Mouse (Mus musculus) limb, embryonic 12.5 days (tissue): ENCODE data around the gene Zpbp2. TPM values are rescaled to one million over a fixed set of nuclear protein-coding genes. Genes with fewer than 3 reads are reported as not detected.

ENCODE experiments used
- ATAC-seq: fragments of 200-750 bp; cut with Nextera tagmentation; 2 replicates; pipeline ENCODE4 v1.8.0; 2017; ENCODE audit warnings: low read depth, moderate TSS enrichment; ENCODE audit not compliant: insufficient number of reproducible peaks, insufficient read depth, low FRiP score, low TSS enrichment
- H3K27ac ChIP-seq: fragments of 300-500 bp; sonication (generic); 2 replicates; pipeline ENCODE4 v1.5.1; 2016; ENCODE audit warnings: mild to moderate bottlenecking, moderate library complexity
- H3K27me3 ChIP-seq: fragments of 300-500 bp; sonication (generic); 2 replicates; pipeline ENCODE4 v1.6.1; 2016; ENCODE audit warnings: mild to moderate bottlenecking, moderate library complexity
- H3K36me3 ChIP-seq: fragments of 300-500 bp; sonication (generic); 2 replicates; pipeline ENCODE4 v1.6.1; 2016; ENCODE audit warnings: mild to moderate bottlenecking, moderate library complexity
- H3K4me1 ChIP-seq: fragments of 300-500 bp; sonication (generic); replicated peaks from 2 replicates; pipeline ENCODE4 v1.6.1; 2016
- H3K4me2 ChIP-seq: fragments of 300-500 bp; sonication (generic); 2 replicates; pipeline ENCODE4 v1.6.1; 2016; ENCODE audit warnings: mild to moderate bottlenecking, moderate library complexity
- H3K4me3 ChIP-seq: fragments of 300-500 bp; sonication (generic); replicated peaks from 2 replicates; pipeline ENCODE4 v1.5.1; 2016; ENCODE audit warnings: mild to moderate bottlenecking
- H3K9ac ChIP-seq: fragments of 300-500 bp; sonication (generic); replicated peaks from 2 replicates; pipeline ENCODE4 v1.6.1; 2016; ENCODE audit warnings: mild to moderate bottlenecking, moderate library complexity
- H3K9me3 ChIP-seq: fragments of 300-500 bp; sonication (generic); 2 replicates; pipeline ENCODE4 v1.6.1; 2016; ENCODE audit warnings: mild to moderate bottlenecking, moderate library complexity
- WGBS: fragments of 180-500 bp; shearing (Covaris S2); methylation state at CpG from one replicate; pipeline ENCODE4 v1.1.7; 2016; 5-methylcytosine and 5-hydroxymethylcytosine counted together
- polyA plus RNA-seq: library from polyadenylated mRNA; unstranded; fragments of >200 nt; fragmentation: Nextera tagmentation; extraction: Ambion mirVana; gene quantifications from 2 replicates; pipeline ENCODE4 v1.2.1, GENCODE M21; 2016

Gene Zpbp2
- polyA plus RNA-seq, 1 experiment from 2014 or later: not detected

DNA sequence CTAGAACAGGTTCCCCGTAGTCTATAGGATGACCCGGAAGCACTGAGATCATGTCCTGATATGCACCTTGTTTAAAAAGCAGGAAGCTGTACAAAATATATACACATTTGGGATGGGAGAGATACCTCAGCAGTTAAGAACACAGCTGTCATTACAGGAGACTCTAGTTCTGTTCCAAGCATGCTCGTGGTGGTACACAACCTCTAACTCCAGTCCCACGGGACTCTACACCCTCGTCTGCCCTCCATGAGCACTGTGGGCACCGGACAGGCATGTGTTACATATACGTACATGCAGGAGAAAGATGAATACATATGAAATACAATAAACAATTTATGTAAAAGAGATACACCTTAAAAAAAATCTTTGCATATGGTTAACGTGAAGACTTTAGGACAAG is 8.3 kb upstream of the Zpbp2 start:
- peaks cover 8% of the 10 kb centered on the region for H3K4me1 ChIP-seq
- peaks cover 48% of the 10 kb centered on the region for H3K27me3 ChIP-seq
- H3K27ac ChIP-seq: no peak overlapping the region
- 71% methylated on average over 8 of the region's 8 CpGs for WGBS
- H3K4me3 ChIP-seq: no peak overlapping the region
- H3K9me3 ChIP-seq: no peaks in the 10 kb centered on the region; the same call in 1 of the 2 replicates
- H3K9ac ChIP-seq: no peak overlapping the region
- no peak overlapping the region for H3K4me2 ChIP-seq
- H3K36me3 ChIP-seq: no peaks in the 10 kb centered on the region
- ATAC-seq: no peak

DNA sequence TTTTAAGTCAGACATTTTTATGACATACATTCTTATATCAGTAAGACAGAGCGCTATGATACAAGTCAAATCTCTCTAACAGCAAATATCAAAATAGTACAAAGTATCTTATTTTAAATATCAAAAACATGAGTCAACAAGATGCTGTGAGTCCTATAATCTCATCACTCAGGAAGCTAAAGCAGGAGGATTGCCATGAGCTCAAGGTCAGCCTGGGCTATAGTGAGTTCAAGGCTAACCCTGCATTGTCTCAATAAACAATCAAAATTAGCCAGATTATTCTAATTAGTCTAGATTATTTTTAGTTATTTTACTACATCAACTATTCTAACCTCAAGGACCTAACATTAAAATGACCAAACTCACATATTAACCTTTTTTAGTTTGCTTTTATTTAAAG is 7.5 kb upstream of the Zpbp2 start:
- Histone ChIP-seq H3K36me3 (no peaks in the 10 kb centered on the region), H3K4me3 (no peak overlapping the region), H3K9ac (no peak overlapping the region), H3K4me1 (peaks cover 8% of the 10 kb centered on the region), H3K9me3 (no peaks in the 10 kb centered on the region; the same call in 1 of the 2 replicates), H3K4me2 (no peak overlapping the region), H3K27ac (no peak overlapping the region), H3K27me3 (peaks cover 57% of the 10 kb centered on the region)
- no peak for ATAC-seq
- 84% methylated on average over 1 of the region's 1 CpGs for WGBS

DNA sequence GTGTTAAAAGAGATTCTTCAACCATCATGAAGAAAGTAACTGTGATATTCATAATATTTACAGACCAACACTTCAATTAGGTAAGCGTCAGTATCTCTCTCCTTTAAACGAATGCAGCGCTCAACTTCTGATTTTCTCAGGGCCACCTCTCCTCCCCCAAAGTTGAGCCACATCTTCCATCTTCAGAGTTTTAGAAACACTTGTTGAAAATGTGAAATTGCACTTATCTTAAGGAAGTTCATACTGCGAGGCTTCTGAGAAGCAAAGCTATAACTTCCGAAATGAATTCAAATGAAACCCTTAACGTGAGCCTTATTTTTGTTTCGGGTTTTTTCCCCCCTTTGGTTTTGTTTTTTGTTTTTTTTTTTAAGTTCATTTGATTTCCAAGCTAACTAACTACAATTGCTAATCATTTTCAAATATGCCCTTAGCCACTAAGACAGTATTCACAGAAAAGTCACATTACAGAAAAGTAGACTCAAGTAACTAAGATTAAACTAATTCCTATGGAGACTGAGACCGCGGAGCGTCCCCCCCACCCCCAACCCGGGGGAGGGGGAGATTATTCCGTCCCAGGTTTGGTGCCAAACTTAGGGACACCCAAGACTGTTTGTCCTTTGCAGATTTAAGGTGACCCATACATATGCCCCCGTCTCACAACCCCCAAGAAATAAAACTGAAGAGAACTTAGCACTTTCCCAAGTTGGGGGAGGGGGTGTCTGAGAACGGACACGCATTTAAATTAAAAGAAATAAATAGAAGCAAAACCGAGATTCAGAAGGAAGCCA is 5.8 kb upstream of the Zpbp2 start:
- WGBS: 2% methylated on average over 16 of the region's 16 CpGs
- Histone ChIP-seq H3K36me3 (no peaks in the 10 kb centered on the region), H3K4me2 (peak overlapping the region; percentile 92), H3K4me1 (peaks cover 8% of the 10 kb centered on the region), H3K27ac (no peak overlapping the region), H3K9ac (peak overlapping the region; percentile 57; the same call in 1 of the 2 replicates), H3K9me3 (no peaks in the 10 kb centered on the region; the same call in 1 of the 2 replicates), H3K27me3 (peaks cover 72% of the 10 kb centered on the region), H3K4me3 (peak overlapping the region; percentile 47)
- no peak for ATAC-seq

DNA sequence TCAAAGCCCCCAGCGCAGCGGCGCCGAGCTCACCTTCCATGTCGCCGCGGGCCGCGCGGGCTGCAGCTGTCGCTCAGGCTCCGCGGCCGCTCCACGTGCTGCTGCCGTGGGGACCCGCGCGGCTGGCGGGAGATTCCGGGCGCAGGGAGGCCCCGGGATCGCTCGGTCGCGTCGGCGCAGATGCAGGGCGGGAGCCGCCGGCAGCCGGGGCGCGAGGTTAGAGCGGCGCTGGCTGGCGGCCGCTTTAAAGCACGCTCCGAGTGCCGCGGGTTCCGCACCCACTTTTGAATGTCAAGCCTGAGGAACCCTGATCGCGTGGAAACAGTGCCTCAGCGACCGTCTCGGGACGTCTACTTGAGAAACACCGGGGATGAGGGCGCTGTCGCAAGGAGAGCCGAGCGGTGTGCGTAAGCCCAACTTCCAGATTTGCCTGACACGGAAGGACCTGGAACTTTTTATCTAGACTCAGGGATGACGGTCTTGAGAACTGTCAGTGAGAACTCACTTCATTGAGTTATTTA is 5.1 kb upstream of the Zpbp2 start, which contains the start of gene Ikzf3:
Gene Ikzf3 (minus strand): TSS at position 321 of the 521 bp plus-strand sequence.
- no peaks in the 10 kb centered on the region for H3K36me3 ChIP-seq
- H3K9ac ChIP-seq: peak within 1 kb of the TSS; percentile 57; the same call in 1 of the 2 replicates
- WGBS: 1% methylated on average over 58 of the region's 58 CpGs
- no peak for ATAC-seq
- H3K4me3 ChIP-seq: peak within 1 kb of the TSS; percentile 47
- H3K27ac ChIP-seq: no peak within 1 kb of the TSS
- H3K4me1 ChIP-seq: peaks cover 8% of the 10 kb centered on the region
- peak within 1 kb of the TSS; percentile 92 for H3K4me2 ChIP-seq
- H3K27me3 ChIP-seq: peaks cover 77% of the 10 kb centered on the region
- H3K9me3 ChIP-seq: no peaks in the 10 kb centered on the region

DNA sequence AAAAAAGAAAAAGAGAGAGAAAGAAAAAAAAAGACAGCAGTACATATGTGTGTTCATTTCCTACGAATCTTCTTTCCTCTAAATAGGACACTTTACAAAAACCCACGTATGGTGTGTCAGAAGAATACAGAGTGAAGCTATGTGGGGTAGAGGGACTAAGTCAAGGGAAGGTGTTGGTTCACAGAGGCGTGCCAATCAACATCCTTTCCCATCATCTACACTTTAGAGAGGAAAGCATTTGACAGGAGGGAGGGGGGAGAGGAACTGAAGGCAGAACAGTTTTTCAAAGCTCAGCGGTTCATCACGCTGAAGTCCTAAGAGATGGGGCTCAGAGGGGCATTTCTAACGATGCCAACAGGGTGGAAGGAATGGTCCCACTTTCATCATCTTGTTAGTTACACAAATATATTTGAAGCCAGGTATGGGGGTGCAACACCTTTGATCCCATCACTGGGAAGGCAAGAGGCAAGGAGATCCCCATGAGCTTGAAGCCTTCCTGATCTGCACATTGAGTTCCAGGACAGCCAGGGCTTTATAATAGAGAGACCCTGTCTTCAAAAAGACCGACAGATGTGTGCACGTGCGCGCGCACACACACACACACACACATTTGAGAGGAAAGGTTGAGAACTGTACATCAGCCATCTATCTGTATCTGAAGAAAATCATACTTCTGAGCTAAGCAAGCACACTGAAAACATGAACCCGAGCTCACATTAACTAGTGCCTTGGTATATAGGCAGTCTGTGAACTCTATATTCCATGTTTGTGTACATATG is 4.2 kb upstream of the Zpbp2 start:
- Histone ChIP-seq H3K27me3 (peaks cover 69% of the 10 kb centered on the region), H3K4me3 (no peak overlapping the region), H3K27ac (no peak overlapping the region), H3K9ac (no peak overlapping the region), H3K9me3 (no peaks in the 10 kb centered on the region), H3K4me2 (no peak overlapping the region), H3K36me3 (no peaks in the 10 kb centered on the region), H3K4me1 (peaks cover 8% of the 10 kb centered on the region)
- WGBS: 42% methylated on average over 12 of the region's 12 CpGs
- no peak for ATAC-seq

DNA sequence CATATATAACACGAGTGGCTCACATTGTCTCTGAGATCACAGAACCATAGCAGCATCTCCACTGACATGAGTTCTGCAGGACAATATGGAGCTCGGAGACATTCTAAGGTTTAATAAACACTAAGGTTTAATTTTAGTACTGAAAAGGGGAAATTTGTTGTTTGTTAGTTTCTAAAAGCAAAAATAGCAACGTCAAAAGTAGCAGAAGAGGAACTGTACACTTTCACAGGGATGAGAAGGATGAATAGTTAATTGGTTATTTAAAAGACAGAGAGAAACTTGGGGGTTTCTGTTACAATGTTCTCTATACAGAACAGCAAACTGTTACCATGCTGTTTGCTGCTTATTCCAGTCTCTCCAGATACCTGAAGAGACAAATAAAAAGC is 3.6 kb upstream of the Zpbp2 start:
- 65% methylated on average over 3 of the region's 3 CpGs for WGBS
- Histone ChIP-seq H3K9me3 (no peaks in the 10 kb centered on the region), H3K4me1 (peaks cover 8% of the 10 kb centered on the region), H3K4me2 (no peak overlapping the region), H3K27ac (no peak overlapping the region), H3K4me3 (no peak overlapping the region), H3K36me3 (no peaks in the 10 kb centered on the region), H3K9ac (no peak overlapping the region), H3K27me3 (peaks cover 66% of the 10 kb centered on the region)
- no peak for ATAC-seq

DNA sequence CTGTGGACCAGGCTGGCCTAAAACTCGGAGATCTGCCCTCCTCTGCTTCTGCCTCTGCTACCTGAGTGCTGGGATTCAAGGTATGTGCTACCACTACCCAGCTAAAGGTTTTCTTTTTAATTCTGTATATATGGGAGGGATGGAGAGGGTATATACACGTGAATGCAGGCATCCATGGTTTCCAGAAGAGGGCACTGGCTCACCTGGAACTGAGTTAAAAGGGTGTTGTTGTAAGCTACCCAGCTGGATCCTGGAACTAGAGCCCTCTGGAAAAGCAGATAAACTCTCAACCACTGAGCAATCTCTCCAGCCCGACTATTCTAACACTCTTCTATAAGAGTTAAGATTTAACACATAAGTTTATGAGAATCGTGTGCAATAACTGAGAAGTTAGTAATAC is 1.5 kb upstream of the Zpbp2 start:
- no peaks in the 10 kb centered on the region for H3K36me3 ChIP-seq
- no peaks in the 10 kb centered on the region for H3K9me3 ChIP-seq
- peaks cover 55% of the 10 kb centered on the region for H3K27me3 ChIP-seq
- H3K4me2 ChIP-seq: no peak overlapping the region
- ATAC-seq: no peak
- peaks cover 8% of the 10 kb centered on the region for H3K4me1 ChIP-seq
- no peak overlapping the region for H3K4me3 ChIP-seq
- no peak overlapping the region for H3K27ac ChIP-seq
- no peak overlapping the region for H3K9ac ChIP-seq
- 68% methylated on average over 4 of the region's 4 CpGs for WGBS

DNA sequence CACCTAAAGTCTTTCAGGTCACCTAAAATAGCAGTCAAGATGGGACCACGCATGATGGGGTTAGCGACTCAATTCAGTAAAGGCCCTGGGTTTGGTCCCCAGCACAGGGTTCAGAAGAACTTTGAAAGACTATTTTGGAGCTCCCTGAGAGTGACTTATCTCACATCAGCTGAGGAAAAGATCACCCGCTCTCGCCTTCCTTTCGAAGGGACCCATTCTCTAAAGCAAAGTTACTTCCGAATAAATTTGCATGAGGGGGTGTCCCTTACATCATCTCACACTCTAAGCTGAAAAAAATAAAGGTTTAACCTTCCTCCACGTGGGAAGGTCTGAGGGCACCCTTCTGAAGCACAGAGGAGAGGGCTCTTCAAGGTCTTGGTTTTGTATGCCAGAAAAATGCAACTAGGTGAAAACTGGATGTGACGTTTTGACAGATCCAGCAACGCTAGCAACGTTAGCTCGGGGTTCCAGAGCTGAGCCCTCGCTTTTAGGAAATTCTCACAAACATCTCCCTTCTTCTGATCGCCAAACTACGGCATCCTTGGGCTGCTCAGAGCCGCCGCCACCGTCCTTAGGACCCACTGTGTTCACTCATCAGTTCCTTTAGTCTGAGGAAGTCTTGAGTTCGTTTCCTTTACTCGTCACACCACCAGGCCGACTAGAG is 454 bp upstream of the Zpbp2 start:
- Histone ChIP-seq H3K27ac (no peak overlapping the region), H3K9me3 (no peaks in the 10 kb centered on the region), H3K4me3 (peak overlapping the region; percentile 70), H3K9ac (peak overlapping the region; percentile 61; the same call in 1 of the 2 replicates), H3K4me1 (peaks cover 5% of the 10 kb centered on the region), H3K27me3 (peaks cover 49% of the 10 kb centered on the region), H3K4me2 (peak overlapping the region; percentile 70), H3K36me3 (no peaks in the 10 kb centered on the region)
- 15% methylated on average over 20 of the region's 20 CpGs for WGBS
- no peak for ATAC-seq

DNA sequence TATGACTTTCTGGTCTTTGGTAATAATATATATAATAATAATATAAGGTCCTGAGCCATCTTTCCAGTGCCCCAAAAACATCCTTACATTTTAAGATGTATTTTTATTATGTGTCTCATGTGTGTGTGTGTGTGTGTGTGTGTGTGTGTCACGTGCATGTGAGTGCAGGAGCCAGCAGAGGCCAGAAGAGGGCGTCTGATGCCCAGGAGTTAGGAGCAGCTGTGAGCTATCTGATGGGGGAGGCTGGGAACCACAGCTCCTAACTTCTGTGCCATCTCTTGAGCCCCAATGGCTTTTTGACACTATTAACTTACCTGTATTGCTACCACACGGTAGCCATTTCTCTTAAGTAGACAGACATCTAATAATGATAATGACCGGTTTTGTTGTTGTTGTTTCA is 3.1 kb downstream of the Zpbp2 start:
- Histone ChIP-seq H3K4me1 (no peaks in the 10 kb centered on the region), H3K9me3 (no peaks in the 10 kb centered on the region), H3K9ac (no peak overlapping the region), H3K4me3 (no peak overlapping the region), H3K4me2 (no peak overlapping the region), H3K36me3 (no peaks in the 10 kb centered on the region), H3K27ac (no peak overlapping the region), H3K27me3 (peaks cover 22% of the 10 kb centered on the region)
- ATAC-seq: no peak
- WGBS: 79% methylated on average over 4 of the region's 4 CpGs

DNA sequence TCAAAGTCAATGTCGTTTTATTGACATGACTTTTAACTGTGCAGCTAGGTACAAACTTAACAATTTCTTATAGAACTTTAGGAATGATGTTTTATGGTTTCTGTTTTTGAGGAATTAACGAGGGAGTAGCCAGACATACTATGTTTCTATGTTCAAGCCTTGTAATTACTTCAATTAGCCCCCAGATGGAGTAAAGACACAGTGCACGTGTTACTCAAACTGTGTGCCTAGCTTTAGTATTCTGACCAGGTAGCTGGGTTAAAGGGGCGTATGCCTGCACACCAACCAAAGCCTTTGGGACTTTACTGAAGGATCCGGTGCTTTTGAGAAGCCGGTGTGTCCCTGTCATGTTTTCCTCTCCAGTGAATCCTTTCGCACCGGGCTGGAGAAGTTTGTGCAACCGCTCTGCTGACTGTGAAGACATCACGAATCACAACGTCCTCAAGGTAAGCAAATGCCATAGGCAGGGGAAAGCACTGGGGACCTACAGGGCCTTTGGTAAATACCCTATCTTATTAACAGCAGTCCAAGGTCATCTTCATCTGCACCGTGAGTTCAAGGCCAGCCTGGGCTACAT is 4.3 kb downstream of the Zpbp2 start:
- no peak overlapping the region for H3K4me2 ChIP-seq
- WGBS: 71% methylated on average over 12 of the region's 12 CpGs
- ATAC-seq: no peak
- no peak overlapping the region for H3K9ac ChIP-seq
- no peaks in the 10 kb centered on the region for H3K4me1 ChIP-seq
- H3K9me3 ChIP-seq: no peaks in the 10 kb centered on the region
- H3K36me3 ChIP-seq: no peaks in the 10 kb centered on the region
- H3K27me3 ChIP-seq: peaks cover 10% of the 10 kb centered on the region
- no peak overlapping the region for H3K27ac ChIP-seq
- no peak overlapping the region for H3K4me3 ChIP-seq
